Mouse (Mus musculus) lung, adult 2 months (tissue): Measurements from ENCODE around the gene Gse1.

Experiments used
- CTCF ChIP-seq: fragments of 200-500 bp; IDR thresholded peaks from 2 replicates; pipeline ENCODE4 v1.5.1; 2011; ENCODE audit warnings: mild to moderate bottlenecking, low read length, control low read depth; ENCODE audit not compliant: insufficient read depth
- POLR2A ChIP-seq: fragments of 200-500 bp; IDR thresholded peaks from 2 replicates; pipeline ENCODE4 v1.6.1; 2011; ENCODE audit warnings: low read depth, mild to moderate bottlenecking, control low read depth, low read length, borderline replicate concordance; ENCODE audit errors: extremely low read depth

DNA sequence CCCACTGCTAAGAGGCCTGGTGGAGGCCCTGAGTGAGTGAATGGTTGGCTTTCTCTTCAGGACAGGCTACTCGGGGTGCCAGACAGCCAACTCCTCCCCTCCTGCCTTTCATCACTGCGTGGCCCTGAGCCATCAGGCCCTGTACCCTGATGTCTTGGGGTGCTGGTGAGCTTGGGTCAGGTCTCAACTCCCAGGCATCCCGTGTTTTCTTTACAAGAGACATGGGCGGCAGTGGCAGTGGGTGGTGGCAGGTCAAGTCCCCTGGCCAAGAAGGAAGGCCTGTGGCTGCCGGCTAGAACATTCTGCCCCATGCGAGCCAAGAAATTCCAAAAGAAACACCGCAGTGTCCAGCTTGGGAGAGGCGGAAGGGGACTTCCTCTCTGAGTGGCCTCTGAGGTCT lies 41.8 kb upstream of the Gse1 start:
- TF ChIP-seq CTCF (no peak), POLR2A (no peak)
